In genomic region chr2:34407596-34407995, GRCm38 (mm10) we compare ENCODE assay signal across 8 mouse cellular contexts. TPM values are rescaled to one million over a fixed set of nuclear protein-coding genes. Genes with fewer than 3 reads are reported as not detected.
A peak's percentile ranks its signal among the peaks of the same experiment; 100 is the strongest.
DNase-seq lines count a peak whose midpoint lies in the region; ATAC-seq lines count a peak whose summit lies in the region.

No protein-coding gene starts in this region.

- no peak for ATAC-seq in lung, embryonic 15.5 days (ENCODE audit: borderline replicate concordance, extremely low read depth, low FRiP score, low TSS enrichment)
- no peak for ATAC-seq in embryonic facial prominence, embryonic 13.5 days (ENCODE audit: insufficient number of reproducible peaks, insufficient read depth, low FRiP score, low TSS enrichment, low read depth)
- ATAC-seq in limb, embryonic 13.5 days (ENCODE audit: low FRiP score, low read depth), result no peak
- ATAC-seq in megakaryocyte progenitor cell, adult 5-6 weeks (replicated peaks; ENCODE audit: poor library complexity), result no peak

- H3K9me3 ChIP-seq in lung, embryonic 15.5 days, result no peaks in the 10 kb centered on the region
- H3K9me3 ChIP-seq in embryonic facial prominence, embryonic 13.5 days, result no peaks in the 10 kb centered on the region
- no peaks in the 10 kb centered on the region for H3K9me3 ChIP-seq in limb, embryonic 13.5 days

- peaks cover 25% of the 10 kb centered on the region for H3K4me1 ChIP-seq in lung, embryonic 15.5 days
- H3K4me1 ChIP-seq in embryonic facial prominence, embryonic 13.5 days, result peaks cover 16% of the 10 kb centered on the region
- peaks cover 20% of the 10 kb centered on the region for H3K4me1 ChIP-seq in limb, embryonic 13.5 days

- peak overlapping the region; percentile 81 for H3K4me3 ChIP-seq in lung, embryonic 15.5 days
- H3K4me3 ChIP-seq in embryonic facial prominence, embryonic 13.5 days, result peak overlapping the region; percentile 92
- peak overlapping the region; percentile 94 for H3K4me3 ChIP-seq in limb, embryonic 13.5 days

- no peak overlapping the region for H3K27ac ChIP-seq in lung, embryonic 15.5 days
- H3K27ac ChIP-seq in embryonic facial prominence, embryonic 13.5 days, result no peak overlapping the region
- H3K27ac ChIP-seq in limb, embryonic 13.5 days, result no peak overlapping the region

- H3K4me2 ChIP-seq in lung, embryonic 15.5 days, result peak overlapping the region; percentile 75
- peak overlapping the region; percentile 75 for H3K4me2 ChIP-seq in embryonic facial prominence, embryonic 13.5 days
- H3K4me2 ChIP-seq in limb, embryonic 13.5 days (replicated peaks), result peak overlapping the region; percentile 80

- no peaks in the 10 kb centered on the region for H3K36me3 ChIP-seq in lung, embryonic 15.5 days
- H3K36me3 ChIP-seq in embryonic facial prominence, embryonic 13.5 days, result no peaks in the 10 kb centered on the region
- H3K36me3 ChIP-seq in limb, embryonic 13.5 days, result no peaks in the 10 kb centered on the region

- H3K27me3 ChIP-seq in lung, embryonic 15.5 days, result no peaks in the 10 kb centered on the region
- H3K27me3 ChIP-seq in embryonic facial prominence, embryonic 13.5 days, result no peaks in the 10 kb centered on the region
- no peaks in the 10 kb centered on the region for H3K27me3 ChIP-seq in limb, embryonic 13.5 days

- 42% methylated on average over 7 of the region's 7 CpGs for WGBS in lung, embryonic 15.5 days
- 41% methylated on average over 7 of the region's 7 CpGs for WGBS in embryonic facial prominence, embryonic 13.5 days
- 47% methylated on average over 7 of the region's 7 CpGs for WGBS in limb, embryonic 13.5 days

- peak overlapping the region; percentile 78; the same call in 1 of the 2 replicates for H3K9ac ChIP-seq in lung, embryonic 15.5 days
- peak overlapping the region; percentile 90 for H3K9ac ChIP-seq in embryonic facial prominence, embryonic 13.5 days
- peak overlapping the region; percentile 87 for H3K9ac ChIP-seq in limb, embryonic 13.5 days

- no peak for DNase-seq in lung, postnatal 14 days
- DNase-seq in retina, postnatal 1 day, result peak; percentile 19
- DNase-seq in right cerebral cortex, postnatal 4 days, result no peak
- DNase-seq in thymus, postnatal 25 days, result no peak

RNA-seq across cellular contexts. Expression of gene Mapkap1, which starts 1.0 kb away (rescaled TPM):
- 97.3 and 100 TPM in 2 replicates for polyA plus RNA-seq in lung, embryonic 15.5 days (2015; fragmentation: Nextera tagmentation; extraction: Ambion mirVana)
- 106 and 107 TPM in 2 replicates for polyA plus RNA-seq in embryonic facial prominence, embryonic 13.5 days (2015; fragmentation: Nextera tagmentation; extraction: Ambion mirVana)
- polyA plus RNA-seq in limb, embryonic 13.5 days (2015; fragmentation: Nextera tagmentation; extraction: Ambion mirVana), result 110 and 114 TPM in 2 replicates
- total RNA-seq in megakaryocyte progenitor cell, adult 5-6 weeks (2015), result 29.6 and 32.0 TPM in 2 replicates
- total RNA-seq in megakaryocyte progenitor cell, adult 5-6 weeks (2017), result 48.1 and 48.3 TPM in 2 replicates

RNA-seq across cellular contexts. Expression of gene Pbx3, which starts 34.7 kb away (rescaled TPM):
- 28.3 and 28.6 TPM in 2 replicates for polyA plus RNA-seq in lung, embryonic 15.5 days (2015; fragmentation: Nextera tagmentation; extraction: Ambion mirVana)
- polyA plus RNA-seq in embryonic facial prominence, embryonic 13.5 days (2015; fragmentation: Nextera tagmentation; extraction: Ambion mirVana), result 21.4 and 24.7 TPM in 2 replicates
- polyA plus RNA-seq in limb, embryonic 13.5 days (2015; fragmentation: Nextera tagmentation; extraction: Ambion mirVana), result 23.8 and 24.0 TPM in 2 replicates
- 6.3 and 12.8 TPM in 2 replicates for total RNA-seq in megakaryocyte progenitor cell, adult 5-6 weeks (2015)
- 4.1 and 4.5 TPM in 2 replicates for total RNA-seq in megakaryocyte progenitor cell, adult 5-6 weeks (2017)
